Mouse (Mus musculus) spleen, adult 2 months (tissue): ENCODE data around the gene Smc3.

Source experiments
- CTCF ChIP-seq: fragments of 200-500 bp; IDR thresholded peaks from 2 replicates; pipeline ENCODE4 v1.5.1; 2011; ENCODE audit warnings: mild to moderate bottlenecking, inconsistent platforms; ENCODE audit not compliant: insufficient read depth, insufficient read length, insufficient replicate concordance; ENCODE audit errors: extremely low read depth
- POLR2A ChIP-seq: fragments of 200-500 bp; IDR thresholded peaks from 2 replicates; pipeline ENCODE4 v1.6.1; 2011; ENCODE audit warnings: low read depth, low read length, inconsistent platforms

DNA sequence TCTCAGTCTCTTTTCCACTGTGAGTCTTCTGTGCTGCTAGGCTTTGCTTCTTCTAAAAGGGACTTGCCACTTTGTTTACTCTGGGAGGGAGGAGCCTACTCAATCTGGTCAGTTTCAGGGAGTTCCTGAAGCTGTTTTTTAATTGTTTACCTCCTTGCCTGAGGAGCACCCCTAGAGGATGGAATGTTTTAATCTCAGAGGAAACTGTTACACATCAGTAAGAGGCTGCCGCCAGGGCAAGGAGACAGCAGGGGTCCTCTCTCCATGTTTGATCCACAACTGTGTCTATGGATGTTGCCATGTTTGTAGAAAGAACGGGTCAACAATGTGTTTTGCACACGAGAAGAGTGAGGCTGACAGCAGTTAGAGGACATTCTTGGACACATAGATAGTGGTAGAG lies 39.8 kb upstream of the Smc3 start:
- TF ChIP-seq CTCF (no peak), POLR2A (no peak)
